Mouse (Mus musculus) layer of hippocampus, adult 11-12 months (tissue): ENCODE results near the gene Krt71.
"Not testable (repeated sequence)": the region's sequence is repeated elsewhere in the genome, so short reads cannot be mapped to it uniquely, and the experiment has no call there.

Source experiments
- DNase-seq: peaks from one replicate; pipeline ENCODE4 v3.0.0; 2022; ENCODE audit warnings: low spot score

Krt71 gene

DNA sequence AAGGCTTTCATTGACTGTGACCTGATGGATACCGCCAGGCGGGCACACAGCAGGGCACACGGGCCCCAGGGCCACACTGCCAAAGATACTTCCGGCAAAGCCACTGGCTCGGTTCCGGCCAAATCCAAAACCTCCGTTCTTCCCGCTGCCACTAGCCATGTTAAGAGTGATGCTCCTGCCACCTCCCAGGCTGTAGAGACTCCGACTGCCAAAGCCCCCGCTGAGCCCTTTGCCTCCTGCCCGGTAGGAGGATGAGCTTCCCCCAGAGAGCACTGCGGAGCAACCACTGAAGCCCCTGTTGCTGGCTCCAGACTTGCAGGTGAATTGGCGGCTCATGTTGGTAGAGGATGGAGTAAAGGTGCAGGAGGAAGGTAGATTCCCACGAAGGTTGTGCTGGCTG is at the start of gene Krt71:
Krt71 (minus strand) TSS at position 399 of the 400 bp plus-strand sequence.
- no peak for DNase-seq

DNA sequence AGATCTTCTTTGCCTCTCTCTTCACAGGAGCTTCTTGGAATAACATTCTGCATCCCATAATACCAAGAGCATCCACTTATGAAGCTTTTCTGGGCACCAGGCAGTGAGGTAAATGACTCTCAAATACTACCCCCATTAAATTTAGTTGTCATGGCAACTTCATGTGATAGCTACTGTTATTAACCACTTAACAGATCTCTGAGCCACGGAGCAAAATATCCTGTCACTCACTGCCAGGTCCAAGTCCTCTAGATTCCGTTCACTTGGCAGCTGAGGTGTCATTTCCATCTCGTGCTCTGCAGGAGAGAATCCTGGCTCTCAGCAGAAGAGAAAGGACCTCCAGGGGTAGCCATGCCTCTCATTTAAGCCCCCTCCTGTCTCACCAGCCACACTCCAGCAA is 48.0 kb upstream of the Krt71 start:
- no peak for DNase-seq

DNA sequence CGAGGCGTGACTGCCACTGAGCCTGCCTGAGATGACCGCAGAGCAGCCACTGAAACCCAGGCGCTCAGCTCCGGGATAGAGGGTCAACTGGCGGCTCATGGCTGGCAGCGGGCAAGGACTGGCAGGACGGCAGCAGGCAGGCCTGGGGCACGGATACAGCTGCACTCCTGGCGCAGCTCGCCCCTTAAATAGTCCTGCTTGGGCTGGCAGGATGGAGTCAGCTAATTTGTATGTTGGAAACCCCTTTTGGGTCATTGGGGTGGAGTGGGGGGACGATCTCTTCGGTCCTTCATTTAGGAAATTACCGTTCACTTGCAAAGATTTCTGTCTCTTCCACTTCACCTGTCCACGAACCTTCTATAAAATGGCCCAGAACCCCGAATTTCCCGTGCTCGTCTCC is 43.5 kb upstream of the Krt71 start, which contains the start of gene Krt72:
Krt72 (minus strand) TSS at position 101 of the 400 bp plus-strand sequence.
- DNase-seq: no peak

DNA sequence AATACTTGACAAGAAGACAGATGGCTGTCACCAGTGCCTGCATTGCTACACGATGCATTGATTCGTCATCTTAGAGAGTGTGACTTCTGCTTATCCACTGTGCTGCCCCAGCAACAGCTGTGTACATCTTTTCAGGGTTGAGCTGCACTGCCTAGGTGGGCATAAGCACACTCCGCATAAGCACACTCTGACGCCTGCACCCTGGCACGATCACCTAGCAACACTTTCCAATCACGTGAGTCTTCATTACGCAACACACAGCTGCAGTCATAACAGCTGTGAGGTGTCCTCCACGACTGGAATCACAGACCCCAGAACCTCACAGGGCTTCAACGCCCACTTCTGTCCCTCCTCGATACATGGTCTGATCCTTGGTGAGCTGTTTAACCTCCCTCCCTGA is 30.5 kb upstream of the Krt71 start:
- peak; percentile 13 for DNase-seq

DNA sequence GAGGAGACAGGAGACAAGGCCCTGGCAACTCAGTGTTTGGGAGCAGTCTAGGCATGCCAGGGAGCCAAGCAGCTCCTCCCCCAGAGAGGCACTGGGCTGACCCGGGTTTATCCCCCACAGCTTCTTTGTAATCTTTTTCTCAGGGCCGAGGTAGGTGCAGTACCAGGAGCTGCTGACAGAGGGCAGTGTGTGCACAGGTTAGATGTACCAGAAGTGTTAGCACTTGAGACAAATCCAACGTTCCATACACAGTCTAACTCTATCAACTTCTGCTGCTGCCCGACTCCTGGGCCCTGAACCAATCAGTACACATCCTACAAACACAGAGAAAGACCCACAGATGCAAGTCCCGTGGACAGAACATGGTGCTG is 29.8 kb upstream of the Krt71 start:
- DNase-seq: peak; percentile 94

DNA sequence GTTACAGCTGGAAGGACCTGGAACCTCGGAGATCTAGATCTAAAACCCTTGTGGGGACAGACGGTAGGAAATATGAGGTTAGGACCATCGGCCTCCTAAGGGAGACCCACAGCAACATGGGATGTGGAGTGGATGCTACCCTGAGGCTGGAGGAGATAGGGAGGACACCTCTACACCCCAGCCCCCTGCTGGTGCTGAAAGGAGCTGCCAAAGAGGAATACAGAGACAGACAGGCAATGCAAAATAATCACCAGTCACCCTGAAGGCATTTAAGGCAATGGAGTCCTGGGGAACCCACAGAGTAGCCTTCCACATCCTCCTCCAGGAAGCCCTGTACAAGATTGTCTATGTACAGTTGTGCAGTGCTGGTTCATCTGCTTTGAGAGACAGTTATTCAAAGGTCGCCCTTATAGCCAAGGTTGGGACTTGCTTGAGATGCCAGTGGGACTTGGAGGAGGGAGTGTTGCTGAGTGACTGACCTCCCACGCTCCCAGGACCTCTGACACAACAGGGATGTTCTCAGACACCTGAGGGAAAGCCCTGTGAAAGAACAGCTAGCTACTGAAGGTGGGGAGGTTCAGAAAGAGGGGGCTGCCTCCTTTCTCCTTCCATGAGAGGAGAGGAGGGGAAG is 29.3 kb upstream of the Krt71 start:
- peak; percentile 23 for DNase-seq

DNA sequence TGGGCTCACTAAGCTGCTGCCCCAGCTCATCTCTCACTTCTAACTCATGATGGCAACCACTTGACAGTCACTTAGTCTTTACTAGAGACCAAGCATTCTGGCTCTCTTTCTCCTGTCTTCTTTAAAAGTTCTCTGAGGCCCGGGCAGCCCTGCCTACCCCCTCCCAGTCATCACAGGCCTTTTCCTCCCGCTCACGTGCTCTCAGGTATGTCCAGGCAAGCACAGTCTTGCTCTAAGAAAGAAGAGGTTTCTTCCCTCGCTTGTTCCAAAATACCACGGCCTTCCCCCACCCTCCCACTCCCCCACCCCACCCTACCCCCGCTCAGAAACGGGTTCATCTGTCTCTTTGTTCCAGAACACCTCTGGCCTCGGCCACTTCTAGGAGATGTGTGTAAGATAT is 27.3 kb upstream of the Krt71 start:
- no peak for DNase-seq

DNA sequence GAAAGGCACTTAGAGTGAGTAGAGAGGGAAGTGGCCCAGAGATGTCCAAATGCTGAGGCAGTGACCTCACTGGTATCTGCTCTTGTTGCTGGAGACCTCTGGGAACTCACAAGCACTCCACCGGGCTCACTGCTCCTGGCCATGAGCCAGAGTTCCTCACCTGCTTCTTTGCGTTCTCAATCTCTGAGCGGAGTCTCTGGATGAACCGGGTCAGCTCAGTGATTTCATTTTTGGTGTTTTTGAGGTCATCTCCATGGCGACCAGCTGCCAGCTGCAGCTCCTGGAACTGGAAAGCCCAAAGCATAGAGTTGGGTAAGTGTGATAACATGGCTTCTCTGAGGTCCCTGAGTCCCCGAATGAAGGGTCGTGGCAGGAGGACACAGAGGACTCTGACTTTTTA is 5.1 kb downstream of the Krt71 start:
- DNase-seq: no peak

DNA sequence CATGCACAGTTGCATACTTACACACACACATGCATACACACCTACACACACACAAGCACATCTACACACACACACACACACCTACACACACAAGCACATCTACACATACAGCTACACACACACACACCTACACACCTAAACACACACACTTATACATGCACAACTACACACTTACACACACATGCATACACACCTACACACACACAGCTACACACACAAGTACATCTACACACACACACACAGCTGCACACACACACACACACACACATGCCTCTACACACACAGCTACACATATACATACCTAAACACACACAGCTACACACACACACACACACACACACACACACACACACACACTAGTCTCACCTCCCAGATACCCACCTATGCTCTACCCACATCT is 12.3 kb downstream of the Krt71 start:
- DNase-seq: no peak

DNA sequence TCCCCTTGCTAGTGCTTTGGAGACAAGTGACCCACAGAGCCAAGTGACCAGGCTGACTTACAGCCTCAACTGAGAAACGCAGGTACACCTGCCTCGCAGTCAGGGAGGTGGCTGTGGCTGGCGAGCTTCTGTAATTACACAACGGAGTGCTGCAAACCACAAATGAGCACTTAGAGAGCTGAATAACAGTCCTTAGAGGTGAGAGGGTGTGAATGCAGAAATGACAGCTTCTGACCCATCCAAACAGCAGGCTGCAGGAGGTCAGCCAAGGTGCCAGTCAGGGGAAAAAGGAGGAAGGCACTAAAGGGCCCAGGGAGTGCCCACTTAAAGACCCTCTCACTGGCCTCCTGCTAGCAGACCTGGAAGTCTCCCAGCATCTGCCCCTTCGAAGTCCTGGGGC is 18.2 kb downstream of the Krt71 start:
- no peak for DNase-seq

DNA sequence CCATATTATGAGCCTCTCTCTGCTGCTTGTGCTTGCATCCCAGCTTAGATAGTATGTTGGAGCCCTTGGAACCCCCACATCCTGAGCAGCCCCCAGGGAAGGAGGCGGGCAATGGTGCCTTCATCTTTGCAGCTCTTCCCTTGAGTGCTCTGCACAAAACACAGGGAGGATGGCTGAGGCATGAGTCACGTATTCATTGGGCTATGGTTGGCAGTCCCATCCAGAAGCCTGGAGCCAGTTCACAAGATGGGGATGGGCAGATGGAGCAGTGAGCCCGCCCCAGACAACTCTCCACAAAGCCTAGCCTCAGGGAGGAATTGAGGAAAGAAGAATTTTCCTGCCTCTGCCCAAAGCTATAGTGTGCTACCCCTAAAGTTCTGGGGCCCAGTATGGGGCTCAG is 27.1 kb downstream of the Krt71 start:
- no peak for DNase-seq

DNA sequence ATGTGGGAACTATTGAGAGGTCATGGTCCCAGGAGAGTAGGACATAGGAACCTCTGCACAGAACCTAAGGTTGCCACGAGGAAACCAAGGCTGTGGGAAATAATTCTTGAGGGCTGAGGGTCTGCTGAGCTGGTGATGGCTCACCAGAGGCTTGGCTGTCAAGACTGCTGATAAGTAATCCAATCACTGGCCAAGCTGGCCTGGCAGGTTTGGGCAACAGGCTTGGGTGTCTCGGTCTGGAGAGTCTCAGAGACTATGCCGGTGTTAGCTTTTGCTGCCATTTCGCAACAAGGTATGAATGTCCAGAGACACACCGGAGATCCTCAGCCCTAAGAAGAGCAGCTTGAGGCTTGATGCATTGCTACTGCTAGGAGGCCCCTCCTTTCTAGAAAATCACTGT is 28.6 kb downstream of the Krt71 start:
- DNase-seq: no peak

DNA sequence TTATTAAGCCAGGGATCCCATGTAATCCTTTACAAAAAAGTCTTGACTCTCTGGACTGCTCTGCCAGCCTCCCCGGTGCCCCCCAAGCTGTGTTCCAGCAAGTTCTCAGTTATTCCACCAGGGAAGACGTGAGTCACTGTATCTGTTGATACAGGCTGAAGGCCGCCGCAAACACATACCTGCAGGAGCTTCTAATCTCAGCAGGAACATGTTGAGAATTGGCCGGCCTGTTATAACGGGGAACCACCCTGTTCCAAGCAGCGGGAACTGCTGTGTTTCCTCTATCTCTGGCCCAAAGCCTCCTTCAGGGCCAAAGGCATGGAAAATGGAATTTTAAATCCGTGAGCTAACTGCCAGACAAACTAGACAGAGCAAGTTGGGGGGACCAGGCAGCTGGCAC is 29.2 kb downstream of the Krt71 start:
- no peak for DNase-seq

DNA sequence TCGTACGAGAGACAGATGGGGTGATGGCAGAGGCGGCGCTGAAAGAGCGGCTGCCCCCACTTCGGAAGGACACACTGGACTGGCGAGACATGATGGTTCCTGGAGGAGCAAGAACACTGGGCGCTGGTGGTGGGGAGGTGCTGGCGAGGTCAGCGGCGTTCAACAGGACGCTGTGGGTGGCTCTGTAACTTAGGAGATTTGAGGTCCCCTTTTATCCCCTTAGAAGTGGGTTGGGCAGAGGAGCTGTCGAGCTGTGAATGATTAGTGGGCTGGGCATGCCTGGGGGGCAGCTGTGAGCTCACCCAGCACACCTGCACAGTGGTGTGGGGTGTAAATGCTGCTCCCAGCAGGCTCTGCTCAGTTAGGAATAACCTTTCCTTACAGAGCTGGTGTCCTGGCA is 30.2 kb downstream of the Krt71 start, which contains the start of gene Krt5:
Krt5 (minus strand) TSS at position 179 of the 400 bp plus-strand sequence.
- DNase-seq: no peak

DNA sequence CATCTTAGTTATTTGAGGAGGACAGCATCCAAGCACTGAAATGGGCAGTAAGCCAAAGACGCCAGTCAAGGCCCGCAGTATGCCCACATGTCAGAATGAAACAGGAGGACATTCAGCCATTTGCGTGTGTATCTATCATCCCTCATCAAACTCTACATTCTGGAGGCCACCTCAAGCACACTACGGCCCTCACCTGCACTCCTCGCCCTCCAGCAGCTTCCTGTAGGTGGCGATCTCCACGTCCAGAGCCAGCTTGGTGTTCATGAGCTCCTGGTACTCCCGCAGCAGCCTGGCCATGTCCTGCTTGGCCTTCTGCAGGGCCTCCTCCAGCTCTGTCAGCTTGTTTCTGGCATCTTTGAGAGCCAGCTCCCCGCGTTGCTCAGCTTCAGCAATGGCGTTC is 34.2 kb downstream of the Krt71 start:
- DNase-seq: no peak

DNA sequence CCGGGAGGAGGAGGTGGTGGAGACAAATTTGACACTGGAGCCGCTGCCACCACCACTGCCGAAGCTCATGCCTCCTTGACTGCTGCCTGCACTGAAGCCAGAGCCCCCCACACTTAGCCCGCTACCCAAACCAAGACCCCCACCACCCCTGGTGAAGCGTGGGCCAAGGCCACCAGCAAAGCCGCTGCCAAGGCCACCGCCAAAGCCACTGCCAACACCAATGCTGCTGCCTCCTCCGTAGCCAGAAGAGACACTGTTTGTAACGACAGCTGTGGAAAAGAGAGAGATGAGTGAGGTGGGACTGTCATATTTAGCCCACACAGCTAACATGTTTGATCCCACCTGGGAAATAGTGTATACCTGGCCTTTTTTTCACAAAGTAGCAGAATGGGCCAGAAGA is 35.5 kb downstream of the Krt71 start:
- DNase-seq: no peak

DNA sequence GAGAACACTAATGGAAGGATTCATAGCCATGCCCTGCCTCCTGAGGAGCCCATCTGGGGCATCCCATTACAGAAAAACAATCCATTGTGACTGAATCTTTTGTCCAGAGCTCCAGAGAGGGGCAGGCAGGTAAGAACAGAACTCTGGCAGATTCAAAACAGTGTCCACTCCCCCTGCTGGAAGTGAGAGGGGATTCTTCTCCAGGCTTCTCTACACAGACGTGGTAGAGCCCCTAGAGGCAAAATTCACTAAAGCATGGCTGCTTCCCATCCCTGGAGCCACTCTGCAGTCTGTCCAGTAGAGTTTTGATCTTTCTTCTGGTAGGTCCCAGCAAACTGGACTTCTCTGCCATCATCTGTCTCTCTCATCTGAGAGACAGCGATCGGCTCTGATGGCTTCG is 38.8 kb downstream of the Krt71 start:
- peak; percentile 7 for DNase-seq

DNA sequence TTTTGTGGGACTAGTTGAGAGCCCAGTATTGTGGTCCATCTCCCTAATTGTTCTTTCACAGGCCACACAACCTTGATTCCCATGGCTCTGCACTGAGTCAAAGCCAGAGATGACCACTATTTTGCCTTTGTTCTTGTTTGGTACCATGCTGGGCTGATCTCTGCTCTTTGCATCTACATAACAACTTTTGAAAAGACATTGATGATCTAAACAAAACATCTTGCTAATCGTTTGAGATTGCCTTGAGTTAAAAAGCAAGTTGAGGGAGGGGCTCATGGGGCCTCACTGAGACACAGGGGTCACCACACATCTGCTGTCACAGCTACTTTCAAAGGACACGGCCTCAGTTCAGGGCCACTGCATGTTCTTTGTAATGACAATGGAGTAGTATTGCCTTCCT is 40.5 kb downstream of the Krt71 start:
- DNase-seq: no peak

DNA sequence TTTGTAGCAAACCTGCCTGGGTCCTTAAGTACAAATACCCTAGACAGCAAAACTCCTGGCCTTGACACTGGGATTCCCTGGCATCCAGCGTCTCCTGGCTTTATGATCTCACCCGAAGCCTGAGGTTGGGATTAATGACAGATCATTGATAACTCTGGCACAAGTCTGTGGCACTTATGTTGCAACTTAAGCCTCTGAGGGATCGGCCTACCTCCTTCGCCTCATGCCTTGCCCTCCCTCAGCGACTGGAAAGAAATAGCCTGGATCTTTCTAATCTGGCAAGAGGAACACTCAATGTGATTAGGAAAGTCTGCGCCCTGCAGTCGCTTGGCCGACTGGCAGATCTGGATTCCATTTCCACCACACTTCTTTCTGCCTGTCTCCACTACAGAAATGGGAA is 43.0 kb downstream of the Krt71 start:
- DNase-seq: no peak

DNA sequence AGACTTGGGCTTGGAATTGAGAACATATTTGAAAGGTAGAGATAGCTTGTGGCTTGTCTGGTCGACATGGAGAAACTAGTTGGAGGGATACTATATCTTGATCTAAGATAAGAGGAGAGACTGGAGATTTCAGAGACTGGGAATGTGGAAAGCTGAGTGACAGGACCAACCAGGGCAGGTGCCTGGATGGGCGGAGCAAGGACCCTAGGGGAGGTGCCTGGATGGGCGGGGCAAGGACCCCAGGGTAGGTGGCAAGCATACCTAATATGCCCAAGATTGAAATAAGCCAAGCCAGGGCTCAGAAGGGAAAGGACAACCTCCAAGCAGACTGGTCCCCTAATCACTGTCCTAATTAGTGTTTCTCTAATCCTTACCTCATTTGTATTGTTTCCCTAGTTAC is 43.7 kb downstream of the Krt71 start:
- no peak for DNase-seq

DNA sequence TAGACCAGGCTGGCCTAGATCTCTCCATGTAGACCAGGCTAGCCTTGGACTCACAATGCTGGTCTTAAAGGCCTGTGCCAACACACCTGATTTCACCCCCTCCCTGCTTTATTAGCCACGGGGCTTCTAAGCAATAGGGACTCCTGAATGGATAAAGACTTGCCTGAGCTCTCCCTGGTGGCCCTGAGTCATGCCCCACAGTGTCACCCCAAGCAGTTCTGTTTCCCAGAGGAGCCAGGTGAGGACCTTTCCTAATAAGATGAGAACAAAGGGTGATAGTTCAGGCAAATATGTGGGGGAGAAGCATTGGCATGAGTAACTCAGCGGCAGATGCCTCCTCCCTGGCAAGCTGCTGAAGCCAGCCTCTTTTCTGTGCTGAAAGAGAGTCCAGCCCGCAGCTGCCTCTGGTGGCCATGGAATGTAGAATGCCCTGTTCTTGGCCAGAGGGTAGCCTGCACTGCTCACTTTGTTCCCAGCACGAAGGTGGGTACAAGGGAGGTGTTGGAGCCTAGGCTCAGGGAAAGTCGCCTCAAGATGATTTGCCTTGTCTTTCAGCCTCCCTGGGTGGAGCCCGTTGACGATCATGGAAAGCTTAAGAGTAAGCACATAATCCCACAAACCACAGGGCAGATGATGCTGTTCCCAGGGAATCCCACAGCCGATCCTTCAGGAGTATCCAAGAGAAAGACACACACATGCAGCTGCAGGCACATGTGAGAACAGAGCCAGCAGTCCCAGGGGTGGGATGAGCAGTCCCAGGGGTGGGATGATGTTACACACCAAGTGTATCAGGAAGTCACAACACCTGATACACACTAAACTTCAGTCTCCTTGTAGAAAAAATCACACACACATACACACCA is 45.4 kb downstream of the Krt71 start:
- DNase-seq: no peak

DNA sequence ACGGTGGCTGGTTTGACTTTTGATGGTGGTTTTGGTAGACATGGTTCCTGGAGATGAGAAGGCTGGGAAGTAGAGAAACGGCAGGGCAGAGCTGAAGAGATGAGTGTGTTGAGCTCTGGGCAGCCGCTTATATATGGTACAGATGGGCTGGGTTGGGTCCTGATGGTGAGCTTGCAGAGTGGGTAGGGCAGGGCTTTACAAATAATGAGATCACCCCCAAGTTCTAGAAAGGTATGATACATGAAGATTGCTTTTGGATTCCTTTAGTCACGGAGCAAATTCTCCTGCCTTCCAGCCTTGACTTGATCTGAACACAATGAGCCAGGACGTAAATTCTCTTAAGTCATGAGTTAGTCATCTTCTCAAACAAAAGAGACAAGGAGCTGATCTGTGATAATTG is 48.7 kb downstream of the Krt71 start, which contains the start of gene Krt6a:
Krt6a (minus strand) TSS at position 101 of the 400 bp plus-strand sequence.
- no peak for DNase-seq

DNA sequence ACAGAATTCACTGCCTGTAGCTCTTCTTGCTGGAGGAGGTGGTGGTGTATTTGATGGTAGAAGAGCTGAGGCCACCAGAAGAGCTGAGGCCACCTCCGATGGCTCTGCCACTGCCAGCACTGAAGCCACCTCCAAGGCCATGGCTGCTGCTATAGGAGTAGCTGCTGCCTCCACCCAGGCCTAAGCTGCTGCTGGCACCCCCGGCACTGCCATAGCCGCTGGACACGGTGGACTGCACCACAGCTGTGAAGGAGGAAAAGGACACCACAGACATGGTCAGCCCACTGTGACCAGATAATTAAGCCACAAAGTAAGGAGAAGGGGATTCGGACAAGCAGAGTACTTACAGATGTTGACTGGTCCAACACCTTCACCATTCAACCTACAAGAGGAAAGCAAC is 52.4 kb downstream of the Krt71 start:
- not testable (repeated sequence) for DNase-seq

DNA sequence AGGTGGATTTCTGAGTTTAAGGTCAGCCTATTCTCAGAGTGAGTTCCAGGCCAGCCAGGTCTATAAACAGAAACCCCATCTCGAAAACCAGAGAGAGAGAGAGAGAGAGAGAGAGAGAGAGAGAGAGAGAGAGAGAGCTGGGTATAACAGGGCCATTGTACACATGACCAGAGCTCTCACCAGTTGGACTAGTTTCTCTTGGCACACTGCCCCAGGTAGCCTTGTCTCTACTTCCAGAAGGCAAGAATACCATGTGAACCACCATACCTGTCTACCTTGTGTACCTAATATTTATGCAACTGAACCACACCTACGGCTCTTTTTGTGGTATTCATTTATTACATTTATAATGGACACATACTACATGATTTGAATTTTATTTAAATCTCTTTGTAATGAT is 54.7 kb downstream of the Krt71 start:
- no peak for DNase-seq
